Mouse (Mus musculus): ENCODE results near the gene Ndufa13.
"Not testable (repeated sequence)": the region's sequence is repeated elsewhere in the genome, so short reads cannot be mapped to it uniquely, and the experiment has no call there.

Ndufa13 gene

GRCm38 (mm10) chr8:69902163-69903062 lies at the start of gene Ndufa13, which contains the start of the genes Tssk6 and Yjefn3:
Gene Ndufa13 (minus strand): TSS chr8:69902558.
Gene Tssk6 (plus strand): TSS chr8:69902184.
Gene Yjefn3 (minus strand): TSS chr8:69902712.
- DNase-seq, result peak; percentile 74

- no peak for DNase-seq
Measured at GRCm38 (mm10) chr8:69950300-69950699, 47.9 kb upstream of the Ndufa13 start.

GRCm38 (mm10) chr8:69942495-69942894 lies 40.1 kb upstream of the Ndufa13 start:
- not testable (repeated sequence) for DNase-seq

GRCm38 (mm10) chr8:69940386-69940785 lies 38.0 kb upstream of the Ndufa13 start:
- DNase-seq, result peak; percentile 57

GRCm38 (mm10) chr8:69939633-69940032 lies 37.3 kb upstream of the Ndufa13 start:
- no peak for DNase-seq

- no peak for DNase-seq
Measured at GRCm38 (mm10) chr8:69938245-69938982, 36.1 kb upstream of the Ndufa13 start.

- no peak for DNase-seq
Measured at GRCm38 (mm10) chr8:69937466-69937865, 35.1 kb upstream of the Ndufa13 start.

GRCm38 (mm10) chr8:69936050-69936794 lies 33.9 kb upstream of the Ndufa13 start:
- no peak for DNase-seq

GRCm38 (mm10) chr8:69935431-69935830 lies 33.1 kb upstream of the Ndufa13 start:
- DNase-seq, result no peak

GRCm38 (mm10) chr8:69934582-69934981 lies 32.2 kb upstream of the Ndufa13 start:
- no peak for DNase-seq

- DNase-seq, result no peak
Measured at GRCm38 (mm10) chr8:69933811-69934210, 31.5 kb upstream of the Ndufa13 start.

- no peak for DNase-seq
Measured at GRCm38 (mm10) chr8:69926901-69927300, 24.5 kb upstream of the Ndufa13 start.

- no peak for DNase-seq
Measured at GRCm38 (mm10) chr8:69923986-69924385, 21.6 kb upstream of the Ndufa13 start.

- DNase-seq, result no peak
Measured at GRCm38 (mm10) chr8:69921141-69921540, 18.8 kb upstream of the Ndufa13 start.

GRCm38 (mm10) chr8:69919876-69920662 lies 17.7 kb upstream of the Ndufa13 start:
- DNase-seq, result peak; percentile 73

- peak; percentile 80 for DNase-seq
Measured at GRCm38 (mm10) chr8:69919010-69919409, 16.7 kb upstream of the Ndufa13 start.

GRCm38 (mm10) chr8:69918506-69918905 lies 16.1 kb upstream of the Ndufa13 start:
- DNase-seq, result no peak

- DNase-seq, result no peak
Measured at GRCm38 (mm10) chr8:69915748-69916147, 13.4 kb upstream of the Ndufa13 start.

- no peak for DNase-seq
Measured at GRCm38 (mm10) chr8:69914526-69914925, 12.2 kb upstream of the Ndufa13 start.

- DNase-seq, result no peak
Measured at GRCm38 (mm10) chr8:69912478-69913074, 10.2 kb upstream of the Ndufa13 start.

GRCm38 (mm10) chr8:69911917-69912316 lies 9.6 kb upstream of the Ndufa13 start:
- no peak for DNase-seq

GRCm38 (mm10) chr8:69907106-69907505 lies 4.7 kb upstream of the Ndufa13 start:
- DNase-seq, result no peak
